Mouse (Mus musculus): ENCODE measurements around the gene Atp5j. TPM values are rescaled to one million over a fixed set of nuclear protein-coding genes. Genes with fewer than 3 reads are reported as not detected.

Gene Atp5j
- polyA plus RNA-seq, 1 experiment = 155 TPM

GRCm38 (mm10) chr16:84813852-84814251, 21.6 kb downstream of the Atp5j start:
- no peak for DNase-seq (ENCODE audit: low read depth, low spot score)
- WGBS = 48% methylated on average over 8 of the region's 8 CpGs

DNA sequence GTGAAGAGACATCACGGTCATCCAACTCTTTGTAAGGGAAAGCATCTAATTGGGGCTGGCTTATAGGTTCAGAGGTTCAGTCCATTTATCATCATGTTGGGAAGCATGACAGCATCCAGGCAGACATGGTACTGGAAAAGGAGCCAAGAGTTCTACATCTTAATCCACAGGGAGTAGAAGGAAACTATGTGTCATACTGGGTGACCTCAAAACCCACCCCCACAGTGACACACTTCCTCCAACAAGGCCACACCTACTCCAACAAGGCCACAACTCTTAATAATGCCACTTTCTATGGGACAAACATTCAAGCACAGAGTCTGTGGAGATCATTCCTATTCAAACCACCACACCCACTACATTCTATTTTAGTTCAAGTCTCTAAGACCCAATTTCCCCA, 25.2 kb downstream of the Atp5j start:
- DNase-seq (ENCODE audit: low read depth, low spot score) = no peak
- WGBS = 81% methylated on average over 1 of the region's 1 CpGs

- 88% methylated on average over 7 of the region's 7 CpGs for WGBS
- DNase-seq (ENCODE audit: low read depth, low spot score) = no peak
Observed at GRCm38 (mm10) chr16:84807874-84808273, 27.6 kb downstream of the Atp5j start.

DNA sequence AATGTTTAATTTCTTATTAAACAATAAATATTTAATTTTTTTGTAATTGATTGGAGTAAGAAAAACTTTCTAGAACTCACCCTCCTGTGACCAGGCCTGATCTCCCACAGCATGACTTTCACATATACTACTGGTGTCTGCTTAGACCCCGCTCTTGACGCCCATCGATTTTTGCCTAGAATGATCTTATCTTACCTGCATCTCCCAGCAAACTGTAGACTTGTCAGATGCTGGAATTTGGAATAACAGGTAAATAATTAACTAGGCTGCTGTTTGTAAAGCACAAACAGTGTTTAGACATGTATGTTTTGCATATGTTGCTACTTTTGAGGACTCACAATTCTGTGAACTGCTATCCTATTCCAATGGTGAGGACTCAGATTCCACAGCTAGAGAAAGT, 29.2 kb downstream of the Atp5j start:
- WGBS = 79% methylated on average over 3 of the region's 3 CpGs
- no peak for DNase-seq (ENCODE audit: low read depth, low spot score)

DNA sequence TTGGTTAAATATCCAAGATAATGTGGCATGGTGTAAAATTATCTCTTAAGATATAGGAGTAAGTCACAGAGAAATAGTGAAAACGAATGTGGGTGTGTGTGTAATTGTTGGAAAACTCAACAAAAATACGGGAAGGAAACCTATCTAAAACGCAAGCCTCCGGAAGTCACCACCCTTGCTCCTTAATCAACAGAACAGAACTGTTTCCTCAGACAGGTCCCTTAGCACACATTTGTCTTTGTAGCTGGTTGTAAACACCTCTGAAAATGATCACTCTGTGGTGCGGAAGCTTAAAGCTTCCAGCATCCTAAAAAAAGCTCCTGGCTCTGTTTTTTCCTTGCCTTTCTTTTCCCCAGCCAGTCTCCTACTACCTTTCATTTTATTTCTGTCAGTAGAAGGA, 30.6 kb downstream of the Atp5j start:
- WGBS = 80% methylated on average over 5 of the region's 5 CpGs
- no peak for DNase-seq (ENCODE audit: low read depth, low spot score)

DNA sequence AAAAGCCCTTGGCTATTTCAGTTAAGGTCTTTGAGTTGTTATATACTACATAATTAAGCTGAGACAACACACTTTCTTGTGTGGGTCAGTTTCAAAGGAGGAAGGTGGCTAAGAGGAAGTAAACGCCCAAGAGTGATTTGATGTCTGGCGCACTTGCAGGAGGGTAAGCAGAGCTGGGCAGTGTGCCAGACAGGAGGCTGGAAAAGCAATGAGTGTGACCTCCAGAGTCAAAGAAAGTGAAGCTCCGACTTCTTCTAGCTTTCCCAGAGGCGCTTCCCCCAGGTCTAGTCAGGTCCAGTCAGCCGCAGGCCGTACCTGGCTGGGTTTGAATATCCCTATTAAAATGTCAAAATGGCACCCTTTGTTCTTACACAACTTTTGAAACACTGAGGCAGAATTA, 33.2 kb downstream of the Atp5j start:
- DNase-seq (ENCODE audit: low read depth, low spot score) = peak; percentile 71
- 13% methylated on average over 6 of the region's 6 CpGs for WGBS

DNA sequence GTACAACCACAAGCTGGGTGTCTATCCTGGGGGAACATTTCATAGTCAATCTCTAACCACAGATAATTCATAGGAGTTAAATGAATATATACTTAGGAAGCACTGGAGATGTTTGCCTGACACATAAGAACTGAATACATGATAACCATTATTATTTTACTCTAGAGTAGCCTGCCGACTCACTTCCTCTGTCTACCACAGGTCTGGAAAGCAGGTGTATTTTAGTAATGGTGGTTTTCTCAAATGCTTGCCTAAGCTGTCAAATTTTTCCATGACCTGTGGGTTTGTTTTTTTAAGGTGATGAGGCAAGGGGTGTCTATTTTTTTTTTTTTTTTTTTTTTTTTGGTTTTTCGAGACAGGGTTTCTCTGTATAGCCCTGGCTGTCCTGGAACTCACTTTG, 35.4 kb downstream of the Atp5j start:
- DNase-seq (ENCODE audit: low read depth, low spot score) = no peak
- WGBS = 72% methylated on average over 2 of the region's 2 CpGs

GRCm38 (mm10) chr16:84796678-84797077, 38.7 kb downstream of the Atp5j start:
- DNase-seq (ENCODE audit: low read depth, low spot score) = no peak
- WGBS = 78% methylated on average over 9 of the region's 9 CpGs

- WGBS = 73% methylated on average over 3 of the region's 3 CpGs
Observed at GRCm38 (mm10) chr16:84795337-84795736, 40.1 kb downstream of the Atp5j start.

DNA sequence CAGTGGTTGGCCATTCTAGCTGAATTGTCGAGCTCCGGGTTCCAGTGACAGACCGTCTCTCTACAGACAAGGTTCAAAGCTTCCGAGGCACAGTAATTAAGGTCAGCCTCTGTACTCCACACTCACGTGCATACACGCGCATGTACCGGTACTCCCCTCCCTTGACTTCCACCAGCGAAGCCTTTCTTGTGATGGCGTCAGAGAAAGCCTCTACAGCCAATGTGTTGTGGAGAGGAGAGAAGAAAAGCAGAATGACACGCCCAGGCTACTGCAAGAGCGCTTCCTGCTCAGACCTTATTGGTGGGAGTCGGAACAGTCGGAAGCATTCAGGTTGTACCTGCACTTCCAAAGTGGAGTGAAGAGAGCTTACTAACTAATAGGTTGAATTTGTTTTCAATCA, 42.0 kb downstream of the Atp5j start:
- DNase-seq (ENCODE audit: low read depth, low spot score) = no peak
- whole genome bisulfite sequencing = 91% methylated on average over 14 of the region's 14 CpGs

More at GRCm38 (mm10) chr16:84795337-84795736, 40.1 kb downstream of the Atp5j start:
- DNase-seq (ENCODE audit: low read depth, low spot score) = no peak

GRCm38 (mm10) chr16:84790595-84791165, 44.7 kb downstream of the Atp5j start:
- 45% methylated on average over 2 of the region's 2 CpGs for WGBS
- DNase-seq (ENCODE audit: low read depth, low spot score) = no peak

DNA sequence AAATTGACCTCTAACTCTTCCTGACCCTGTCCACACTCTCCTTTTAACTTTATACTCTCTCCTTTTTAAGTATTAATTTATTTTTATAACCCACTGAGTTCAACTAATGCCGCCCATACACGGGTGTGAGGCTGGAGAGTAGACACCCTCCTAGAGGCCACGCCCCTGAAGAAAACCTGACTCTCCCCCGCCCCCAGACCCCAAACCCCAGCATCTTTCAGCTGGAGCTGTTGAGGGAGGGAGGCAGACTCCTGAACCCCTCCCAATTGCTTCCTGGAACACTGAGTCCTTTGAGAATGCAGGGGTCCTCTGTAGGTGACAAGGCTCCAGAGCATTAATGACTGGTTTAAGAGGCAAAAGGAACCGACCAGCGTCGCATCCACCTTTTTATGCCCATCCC, 50.5 kb downstream of the Atp5j start:
- 49% methylated on average over 7 of the region's 7 CpGs for WGBS
- no peak for DNase-seq (ENCODE audit: low read depth, low spot score)

GRCm38 (mm10) chr16:84783279-84783678, 52.1 kb downstream of the Atp5j start:
- no peak for DNase-seq (ENCODE audit: low read depth, low spot score)
- 19% methylated on average over 2 of the region's 2 CpGs for WGBS

GRCm38 (mm10) chr16:84779718-84780117, 55.7 kb downstream of the Atp5j start:
- WGBS = 52% methylated on average over 5 of the region's 5 CpGs
- no peak for DNase-seq (ENCODE audit: low read depth, low spot score)

DNA sequence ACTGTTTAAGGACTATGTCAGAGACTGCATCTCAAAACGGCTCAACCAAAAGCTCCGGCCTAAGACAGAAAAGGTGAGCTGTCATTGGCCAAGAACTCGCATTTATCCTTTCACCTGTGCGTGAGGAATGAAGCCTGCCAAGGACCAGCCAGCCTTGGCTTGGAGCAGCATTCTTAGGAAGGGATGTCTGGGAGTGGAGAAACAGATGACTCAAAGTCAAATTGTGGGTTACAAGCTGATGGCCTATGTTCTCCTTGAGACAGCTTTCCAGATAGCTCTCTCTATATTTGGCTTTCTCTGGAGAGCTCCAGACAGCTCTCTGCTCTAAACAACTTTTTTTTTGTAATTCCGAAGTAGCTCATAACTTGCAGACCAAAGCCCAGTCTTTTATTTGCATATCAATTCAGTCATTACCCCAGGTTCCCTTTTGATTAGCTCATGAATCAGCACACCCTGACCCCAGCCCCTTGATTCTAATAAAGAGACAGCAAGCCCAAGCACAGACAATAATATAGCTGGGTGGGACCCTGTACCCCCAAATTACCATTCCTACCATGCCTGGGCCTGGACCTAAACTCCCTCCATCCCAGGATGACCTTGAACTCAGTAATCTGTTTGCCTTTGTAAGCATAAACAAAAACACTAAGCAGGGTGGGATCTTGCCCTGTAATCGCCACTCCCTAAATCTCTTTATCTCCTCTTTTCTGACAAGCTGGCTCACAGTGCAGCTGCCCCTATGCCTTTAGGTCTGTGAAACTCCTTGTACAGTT, 56.4 kb downstream of the Atp5j start:
- no peak for DNase-seq (ENCODE audit: low read depth, low spot score)
- 82% methylated on average over 6 of the region's 6 CpGs for WGBS

GRCm38 (mm10) chr16:84778431-84778830, 57.0 kb downstream of the Atp5j start:
- no peak for DNase-seq (ENCODE audit: low read depth, low spot score)
- 82% methylated on average over 6 of the region's 6 CpGs for WGBS

Other genes with a start within 250 kb of the Atp5j start
- gene Mrpl39, start 99.9 kb downstream of the Atp5j start, polyA plus RNA-seq (2012; rRNA removed) = 8.4 and 10.4 TPM in 2 replicates
- 3.3 and 4.9 TPM in 2 replicates for gene Jam2, start 61.5 kb downstream of the Atp5j start, polyA plus RNA-seq (2012; rRNA removed)
- gene Gabpa, start 700 bp downstream of the Atp5j start, polyA plus RNA-seq (2012; rRNA removed) = 5.2 and 6.6 TPM in 2 replicates

Measured in large intestine, adult 2 months (tissue).